Mouse (Mus musculus) ES-E14 (cell line): ENCODE data around the gene Fxyd5. TPM values are rescaled to one million over a fixed set of nuclear protein-coding genes. Genes with fewer than 3 reads are reported as not detected.

Experiments
- DNase-seq: peaks from one replicate; pipeline ENCODE4 v3.0.0-alpha.2; 2013; ENCODE audit warnings: low read depth, low spot score
- H3K27ac ChIP-seq: 2 replicates; pipeline ENCODE4 v1.5.1; 2012; ENCODE audit warnings: low read depth, mild to moderate bottlenecking, low read length, moderate library complexity, mixed read lengths; ENCODE audit not compliant: poor library complexity, insufficient read depth, severe bottlenecking
- H3K36me3 ChIP-seq: 2 replicates; pipeline ENCODE4 v1.6.1; 2012; ENCODE audit warnings: mild to moderate bottlenecking, low read length, moderate library complexity, mixed read lengths; ENCODE audit not compliant: control insufficient read depth, poor library complexity, insufficient read depth, severe bottlenecking
- H3K4me1 ChIP-seq, 2 experiments: fragments of 150-350 bp in 1 of 2; sonication (generic) in 1 of 2; 2 replicates each; pipeline ENCODE4 v1.6.1; 2012; ENCODE audit warnings: low read length in 2 of 2, mild to moderate bottlenecking in 1 of 2, mixed read lengths in 1 of 2; ENCODE audit not compliant: control insufficient read depth in 2 of 2, insufficient read depth in 2 of 2, poor library complexity in 1 of 2
- H3K4me3 ChIP-seq, 2 experiments: fragments of 150-350 bp in 1 of 2; sonication (generic) in 1 of 2; 2 replicates each; pipeline ENCODE4 v1.5.1; 2012; ENCODE audit warnings: low read length in 2 of 2, low read depth in 1 of 2, mild to moderate bottlenecking in 1 of 2, mixed read lengths in 1 of 2; ENCODE audit not compliant: insufficient read depth in 1 of 2, poor library complexity in 1 of 2, severe bottlenecking in 1 of 2
- H3K9ac ChIP-seq: 2 replicates; pipeline ENCODE4 v1.6.1; 2012; ENCODE audit warnings: low read depth, mild to moderate bottlenecking, low read length, mixed read lengths; ENCODE audit not compliant: poor library complexity, insufficient read depth, severe bottlenecking
- H3K9me3 ChIP-seq: fragments of 150-350 bp; sonication (generic); 2 replicates; pipeline ENCODE4 v1.6.1; 2012; ENCODE audit warnings: low read depth, mild to moderate bottlenecking, low read length; ENCODE audit not compliant: control insufficient read depth, insufficient read depth
- CHD2 ChIP-seq: IDR thresholded peaks from 2 replicates; pipeline ENCODE4 v1.6.1; 2014; ENCODE audit warnings: mild to moderate bottlenecking, low read depth, low read length, inconsistent platforms
- HCFC1 ChIP-seq: IDR thresholded peaks from 2 replicates; pipeline ENCODE4 v1.6.1; 2012; ENCODE audit warnings: low read length, inconsistent platforms, borderline replicate concordance; ENCODE audit not compliant: insufficient read depth
- MAFK ChIP-seq: IDR thresholded peaks from 2 replicates; pipeline ENCODE4 v1.6.1; 2014; ENCODE audit warnings: mild to moderate bottlenecking, low read depth, low read length, inconsistent platforms; ENCODE audit not compliant: insufficient read depth
- ZC3H11A ChIP-seq: IDR thresholded peaks from 2 replicates; pipeline ENCODE4 v1.6.1; 2012; ENCODE audit warnings: low read depth, mild to moderate bottlenecking, inconsistent platforms, low read length, borderline replicate concordance
- ZNF384 ChIP-seq: IDR thresholded peaks from 2 replicates; pipeline ENCODE4 v1.6.1; 2012; ENCODE audit warnings: low read depth, low read length, inconsistent platforms
- in situ Hi-C, 2 experiments: fragments of 600-800 bp; cut with MboI; formaldehyde crosslinking; loops; one replicate each; pipeline ENCODE4 v1.15.1; 2025; ENCODE audit warnings: low sequenced_read_pairs in 2 of 2, inconsistent platforms in 1 of 2; ENCODE audit not compliant: unreplicated experiment in 2 of 2
- total RNA-seq: library from RNA; depleted of rRNA; stranded (reverse); fragments of 300-350 nt; gene quantifications from 2 replicates; pipeline ENCODE4 v1.2.3, GENCODE M21; 2012

Fxyd5 gene
- total RNA-seq, 1 experiment, result 16.0 TPM

GRCm38 (mm10) chr7:31074713-31075069 lies 32.4 kb upstream of the Fxyd5 start:
- Histone ChIP-seq H3K36me3 (no peaks in the 10 kb centered on the region), H3K9me3 (no peaks in the 10 kb centered on the region), H3K27ac (no peak overlapping the region), H3K4me1 (peaks cover 0 to 5% of the 10 kb centered on the region in 2 experiments; a peak in 1 of 4 replicates), H3K9ac (no peak overlapping the region), H3K4me3 (no peak overlapping the region)
- no peak for DNase-seq
- TF ChIP-seq CHD2 (no peak), HCFC1 (no peak), MAFK (no peak), ZNF384 (no peak), ZC3H11A (no peak)
- in situ Hi-C loops, result no loop called here

GRCm38 (mm10) chr7:31074061-31074712 lies 31.9 kb upstream of the Fxyd5 start:
- H3K9me3 ChIP-seq, result no peaks in the 10 kb centered on the region
- peaks cover 0 to 5% of the 10 kb centered on the region in 2 experiments; a peak in 1 of 4 replicates for H3K4me1 ChIP-seq
- H3K4me3 ChIP-seq, result no peak overlapping the region
- DNase-seq, result no peak
- H3K27ac ChIP-seq, result no peak overlapping the region
- no peak overlapping the region for H3K9ac ChIP-seq
- in situ Hi-C loops, result no loop called here
- TF ChIP-seq ZC3H11A (no peak), MAFK (no peak), HCFC1 (no peak), CHD2 (no peak), ZNF384 (no peak)
- no peaks in the 10 kb centered on the region for H3K36me3 ChIP-seq

- Histone ChIP-seq H3K4me3 (no peak overlapping the region), H3K4me1 (peaks cover 0 to 5% of the 10 kb centered on the region in 2 experiments; a peak in 1 of 4 replicates), H3K9me3 (no peaks in the 10 kb centered on the region), H3K9ac (no peak overlapping the region), H3K27ac (no peak overlapping the region), H3K36me3 (no peaks in the 10 kb centered on the region)
- TF ChIP-seq MAFK, result no peak
- TF ChIP-seq ZNF384, result no peak
- no peak for TF ChIP-seq CHD2
- TF ChIP-seq ZC3H11A, result no peak
- no peak for TF ChIP-seq HCFC1
- DNase-seq, result no peak
- in situ Hi-C loops, result no loop called here
These were observed 31.3 kb upstream of the Fxyd5 start for GRCm38 (mm10) chr7:31073546-31073945.

- Histone ChIP-seq H3K9me3 (no peaks in the 10 kb centered on the region), H3K4me1 (peaks cover 0 to 2% of the 10 kb centered on the region in 2 experiments; a peak in 1 of 4 replicates), H3K9ac (no peak overlapping the region), H3K27ac (no peak overlapping the region), H3K4me3 (no peak overlapping the region), H3K36me3 (no peaks in the 10 kb centered on the region)
- TF ChIP-seq HCFC1, result no peak
- TF ChIP-seq CHD2, result no peak
- no peak for TF ChIP-seq ZC3H11A
- no peak for TF ChIP-seq MAFK
- no peak for TF ChIP-seq ZNF384
- in situ Hi-C loops, result no loop called here
- no peak for DNase-seq
These were observed 30.0 kb upstream of the Fxyd5 start for GRCm38 (mm10) chr7:31072326-31072725.

GRCm38 (mm10) chr7:31070324-31070723 lies 28.0 kb upstream of the Fxyd5 start:
- peaks cover 0 to 5% of the 10 kb centered on the region in 2 experiments; a peak in 1 of 4 replicates for H3K4me1 ChIP-seq
- H3K4me3 ChIP-seq, result no peak overlapping the region
- in situ Hi-C loops, result no loop called here
- H3K9me3 ChIP-seq, result no peaks in the 10 kb centered on the region
- no peaks in the 10 kb centered on the region for H3K36me3 ChIP-seq
- DNase-seq, result no peak
- TF ChIP-seq HCFC1, result no peak
- no peak for TF ChIP-seq CHD2
- TF ChIP-seq MAFK, result no peak
- TF ChIP-seq ZC3H11A, result no peak
- TF ChIP-seq ZNF384, result no peak
- no peak overlapping the region for H3K27ac ChIP-seq
- no peak overlapping the region for H3K9ac ChIP-seq
